Comparison of ENCODE assay signal across 17 mouse cellular contexts in genomic region chr1:64897485-64897884, GRCm38 (mm10).
"Had no signal": no experiment of that assay in that cellular context is flagged by ENCODE, and none has a peak within 500 bp of the region (broad histone marks: within the 10 kb centered on the region; RNA-seq: fewer than 3 reads in every experiment).

No protein-coding gene starts in this region.

- H3K4me2 ChIP-seq: lung, embryonic 15.5 days; midbrain, embryonic 11.5 days; midbrain, embryonic 13.5 days; midbrain, embryonic 15.5 days; neural tube, embryonic 12.5 days; stomach, embryonic 15.5 days had no signal

- H3K9me3 ChIP-seq: lung, embryonic 15.5 days; megakaryocyte, embryonic 14.5 days; midbrain, embryonic 13.5 days; midbrain, embryonic 15.5 days; neural tube, embryonic 12.5 days; stomach, embryonic 15.5 days had no signal

- H3K9ac ChIP-seq: lung, embryonic 15.5 days; midbrain, embryonic 13.5 days; midbrain, embryonic 15.5 days; neural tube, embryonic 12.5 days; stomach, embryonic 15.5 days had no signal

- H3K4me3 ChIP-seq: lung, embryonic 15.5 days; megakaryocyte, embryonic 14.5 days; midbrain, embryonic 13.5 days; midbrain, embryonic 15.5 days; neural tube, embryonic 12.5 days; stomach, embryonic 15.5 days had no signal

- ATAC-seq: lung, postnatal 0 days; midbrain, embryonic 13.5 days; midbrain, embryonic 15.5 days had no signal

- H3K27me3 ChIP-seq: lung, embryonic 15.5 days; midbrain, embryonic 13.5 days; midbrain, embryonic 15.5 days; neural tube, embryonic 12.5 days; stomach, embryonic 15.5 days had no signal

- H3K27ac ChIP-seq: lung, embryonic 15.5 days; macrophage; midbrain, embryonic 13.5 days; midbrain, embryonic 15.5 days; neural tube, embryonic 12.5 days; stomach, embryonic 15.5 days; stomach, postnatal 0 days had no signal

- DNase-seq: lung, adult 2 months; lung, postnatal 14 days; lung, postnatal 36 days; right cerebral cortex, postnatal 14 days; thymus, adult 2 months; thymus, postnatal 25 days; thymus, postnatal 4 days had no signal

- H3K4me1 ChIP-seq: lung, embryonic 15.5 days; megakaryocyte, embryonic 14.5 days; midbrain, embryonic 13.5 days; midbrain, embryonic 15.5 days; neural tube, embryonic 12.5 days; stomach, embryonic 15.5 days had no signal

- H3K36me3 ChIP-seq: lung, embryonic 15.5 days; midbrain, embryonic 13.5 days; midbrain, embryonic 15.5 days; neural tube, embryonic 12.5 days; stomach, embryonic 15.5 days had no signal
